Mouse (Mus musculus) heart, postnatal 0 days (tissue): ENCODE measurements at regions not wholly inside any gene's neighbourhood (a gene's known extent, or its start where the extent isn't known, plus 50 kb on each side); places are given as distances from the start of the nearest gene placed in this dataset.

Experiments
- ATAC-seq: fragments of 200-750 bp; cut with Nextera tagmentation; 2 replicates; pipeline ENCODE4 v1.8.0; 2017; ENCODE audit warnings: low read depth, moderate number of reproducible peaks, moderate library complexity; ENCODE audit not compliant: insufficient read depth
- DNase-seq: peaks from one replicate; pipeline ENCODE4 v3.0.0-alpha.2; 2016; ENCODE audit warnings: low spot score
- H3K27ac ChIP-seq: fragments of 300-500 bp; sonication (generic); 2 replicates; pipeline ENCODE4 v1.5.1; 2014; ENCODE audit warnings: low read depth, mild to moderate bottlenecking
- H3K27me3 ChIP-seq: fragments of 300-500 bp; sonication (generic); 2 replicates; pipeline ENCODE4 v1.6.1; 2014; ENCODE audit warnings: low read length, mixed read lengths; ENCODE audit not compliant: control insufficient read depth, insufficient read depth
- H3K36me3 ChIP-seq: fragments of 300-500 bp; sonication (generic); replicated peaks from 2 replicates; pipeline ENCODE4 v1.6.1; 2014; ENCODE audit warnings: low read length, mixed read lengths; ENCODE audit not compliant: control insufficient read depth, insufficient read depth
- H3K4me1 ChIP-seq: fragments of 300-500 bp; sonication (generic); 2 replicates; pipeline ENCODE4 v1.6.1; 2014; ENCODE audit warnings: antibody characterized with exemption; ENCODE audit not compliant: control insufficient read depth, insufficient read depth
- H3K4me2 ChIP-seq: fragments of 300-500 bp; sonication (generic); 2 replicates; pipeline ENCODE4 v1.6.1; 2014; ENCODE audit warnings: low read depth, mild to moderate bottlenecking, low read length, moderate library complexity
- H3K4me3 ChIP-seq: fragments of 300-500 bp; sonication (generic); 2 replicates; pipeline ENCODE4 v1.5.1; 2014; ENCODE audit warnings: low read depth, low read length
- H3K9ac ChIP-seq: fragments of 300-500 bp; sonication (generic); replicated peaks from 2 replicates; pipeline ENCODE4 v1.6.1; 2014; ENCODE audit warnings: low read depth, low read length, mixed read lengths
- H3K9me3 ChIP-seq: fragments of 300-500 bp; sonication (generic); replicated peaks from 2 replicates; pipeline ENCODE4 v1.6.1; 2016; ENCODE audit warnings: low read length; ENCODE audit not compliant: control insufficient read depth
- CTCF ChIP-seq: IDR thresholded peaks from 2 replicates; pipeline ENCODE4 v1.5.1; 2016; ENCODE audit warnings: antibody characterized with exemption, control low read depth, low read depth
- EP300 ChIP-seq: IDR thresholded peaks from 2 replicates; pipeline ENCODE4 v1.6.1; 2016; ENCODE audit warnings: antibody characterized with exemption, low read depth
- WGBS: fragments of 180-500 bp; shearing (Covaris S2); extraction: QIAGEN DNeasy Blood & Tissue Kit; methylation state at CpG from one replicate; pipeline ENCODE4 v1.1.7; 2014; 5-methylcytosine and 5-hydroxymethylcytosine counted together

DNA sequence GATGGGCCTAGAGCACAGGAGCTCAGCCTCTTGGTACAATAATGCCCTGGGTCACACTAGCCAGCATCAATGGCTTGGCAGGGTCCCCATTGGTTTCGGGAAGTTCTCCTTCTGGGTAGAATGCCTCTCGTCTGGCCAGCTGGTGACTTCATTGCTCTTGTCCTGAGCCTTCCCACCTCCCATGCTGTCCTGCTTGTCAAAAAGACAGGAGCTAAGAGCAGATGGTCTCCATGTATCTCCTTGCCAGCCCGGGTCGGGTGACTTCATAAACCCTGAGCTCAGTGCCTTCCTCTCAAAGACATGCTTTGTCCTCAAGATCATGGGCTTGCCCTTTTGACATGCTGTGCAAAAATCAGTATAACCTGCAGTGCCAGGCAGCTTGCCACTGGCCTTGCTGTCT lies 179.2 kb upstream of the Sh3bp4 start:
- no peaks in the 10 kb centered on the region for H3K36me3 ChIP-seq
- no peaks in the 10 kb centered on the region for H3K9me3 ChIP-seq
- ATAC-seq (no peak), DNase-seq (no peak)
- no peak for TF ChIP-seq EP300
- no peak for TF ChIP-seq CTCF
- H3K4me3 ChIP-seq: no peak overlapping the region
- H3K4me1 ChIP-seq: no peaks in the 10 kb centered on the region
- no peak overlapping the region for H3K27ac ChIP-seq
- 67% methylated on average over 4 of the region's 4 CpGs for WGBS
- no peaks in the 10 kb centered on the region for H3K27me3 ChIP-seq
- H3K9ac ChIP-seq: no peak overlapping the region
- no peak overlapping the region for H3K4me2 ChIP-seq

DNA sequence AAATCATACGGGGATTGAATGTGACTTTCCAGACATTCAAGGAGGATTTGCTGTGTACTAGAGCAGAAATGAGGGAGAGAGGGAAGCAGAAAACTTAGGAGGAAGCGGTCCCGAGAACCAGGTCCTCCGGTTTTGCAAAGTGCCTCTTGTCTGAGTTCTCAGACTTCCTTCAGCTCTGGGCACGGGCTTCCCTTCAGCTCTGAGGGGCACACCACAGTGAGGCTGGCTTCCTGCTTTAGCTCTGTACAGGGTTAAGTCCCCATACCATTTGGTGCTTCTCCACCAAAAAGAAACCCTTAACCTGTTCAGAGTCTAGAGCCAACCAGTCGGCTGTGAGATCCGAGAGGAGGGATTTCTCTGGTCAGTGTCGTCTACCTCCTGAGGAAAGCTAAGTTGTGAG lies 167.8 kb upstream of the Sh3bp4 start:
- 74% methylated on average over 8 of the region's 8 CpGs for WGBS
- H3K27ac ChIP-seq: no peak overlapping the region
- ATAC-seq: no peak
- H3K4me2 ChIP-seq: no peak overlapping the region
- H3K36me3 ChIP-seq: no peaks in the 10 kb centered on the region
- DNase-seq: no peak
- no peak overlapping the region for H3K4me3 ChIP-seq
- no peaks in the 10 kb centered on the region for H3K9me3 ChIP-seq
- H3K4me1 ChIP-seq: no peaks in the 10 kb centered on the region; the same call in 1 of the 2 replicates
- no peaks in the 10 kb centered on the region for H3K27me3 ChIP-seq
- H3K9ac ChIP-seq: no peak overlapping the region
- TF ChIP-seq CTCF (no peak), EP300 (no peak)

- H3K36me3 ChIP-seq: no peaks in the 10 kb centered on the region
Measured at GRCm38 (mm10) chr1:88907766-88908463, 162.3 kb upstream of the Sh3bp4 start.

DNA sequence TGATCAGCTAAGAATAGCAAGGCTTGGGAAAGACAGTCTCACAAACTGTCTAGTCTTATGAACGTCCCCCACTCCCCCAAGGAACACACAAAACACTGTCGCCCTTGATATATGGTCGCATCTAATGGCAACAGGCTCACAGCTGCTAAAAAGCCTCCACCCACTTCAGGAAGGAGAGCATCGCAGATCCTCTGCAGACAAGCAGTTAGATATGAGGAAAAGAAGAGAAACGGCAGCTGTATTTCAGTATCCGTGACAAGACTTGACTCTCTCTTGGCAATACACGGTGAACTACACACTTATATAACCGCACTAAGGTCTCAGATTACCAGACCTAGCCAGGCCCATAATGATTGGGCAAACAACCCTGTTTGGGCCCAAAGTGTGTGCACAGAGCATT lies 161.5 kb upstream of the Sh3bp4 start:
- no peak overlapping the region for H3K27ac ChIP-seq
- DNase-seq (no peak), ATAC-seq (no peak)
- no peaks in the 10 kb centered on the region for H3K36me3 ChIP-seq
- H3K4me3 ChIP-seq: no peak overlapping the region
- 69% methylated on average over 8 of the region's 8 CpGs for WGBS
- H3K9ac ChIP-seq: no peak overlapping the region
- H3K27me3 ChIP-seq: no peaks in the 10 kb centered on the region
- no peak overlapping the region for H3K4me2 ChIP-seq
- H3K4me1 ChIP-seq: no peaks in the 10 kb centered on the region; the same call in 1 of the 2 replicates
- TF ChIP-seq CTCF: no peak
- TF ChIP-seq EP300: no peak
- H3K9me3 ChIP-seq: 0 out of 2 replicates have a peak, but pooled peaks cover 8% of the 10 kb centered on the region

More at GRCm38 (mm10) chr1:88907766-88908463, 162.3 kb upstream of the Sh3bp4 start:
- Histone ChIP-seq H3K27me3 (no peaks in the 10 kb centered on the region), H3K4me3 (no peak overlapping the region), H3K27ac (no peak overlapping the region), H3K4me1 (no peaks in the 10 kb centered on the region; the same call in 1 of the 2 replicates), H3K4me2 (no peak overlapping the region), H3K9me3 (no peaks in the 10 kb centered on the region), H3K9ac (no peak overlapping the region)
- no peak for TF ChIP-seq CTCF
- no peak for TF ChIP-seq EP300
- WGBS: 94% methylated on average over 14 of the region's 14 CpGs
- DNase-seq (no peak), ATAC-seq (no peak)

DNA sequence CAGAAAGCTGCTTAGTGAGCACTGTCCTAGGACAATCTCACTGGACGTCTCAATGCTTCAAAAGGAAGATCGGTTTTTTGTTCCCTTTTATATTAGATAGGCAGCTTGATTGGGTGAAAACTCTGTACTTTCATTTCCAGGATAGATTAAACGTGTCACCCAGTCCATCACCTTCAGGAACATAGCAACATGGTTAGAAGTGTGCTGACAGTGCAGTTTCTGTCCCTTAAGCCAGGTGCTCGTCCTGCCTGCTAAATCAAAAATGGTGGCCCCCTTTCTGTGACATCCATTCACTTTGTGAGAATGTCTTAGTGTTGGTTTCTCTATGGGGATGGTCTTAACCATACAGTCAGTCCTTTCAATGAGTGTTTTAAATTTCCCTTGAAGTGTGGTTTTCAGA lies 160.9 kb upstream of the Sh3bp4 start:
- no peaks in the 10 kb centered on the region for H3K36me3 ChIP-seq
- no peak overlapping the region for H3K9ac ChIP-seq
- H3K4me3 ChIP-seq: no peak overlapping the region
- ATAC-seq (no peak), DNase-seq (no peak)
- no peaks in the 10 kb centered on the region; the same call in 1 of the 2 replicates for H3K4me1 ChIP-seq
- H3K27ac ChIP-seq: no peak overlapping the region
- H3K27me3 ChIP-seq: no peaks in the 10 kb centered on the region
- 76% methylated on average over 4 of the region's 4 CpGs for WGBS
- H3K4me2 ChIP-seq: no peak overlapping the region
- TF ChIP-seq EP300 (no peak), CTCF (no peak)
- 0 out of 2 replicates have a peak, but pooled peaks cover 11% of the 10 kb centered on the region for H3K9me3 ChIP-seq
